Mouse (Mus musculus): Measurements from ENCODE around the gene Pgls. TPM values are rescaled to one million over a fixed set of nuclear protein-coding genes. Genes with fewer than 3 reads are reported as not detected.

Pgls gene
- total RNA-seq, 2 experiments from 2014 or later, result 26.3 to 26.9 TPM

- peak; percentile 81 for DNase-seq
These were observed 22.3 kb upstream of the Pgls start for GRCm38 (mm10) chr8:71569366-71570290.

GRCm38 (mm10) chr8:71570291-71570954 lies 21.6 kb upstream of the Pgls start:
- peak; percentile 86 for DNase-seq

- DNase-seq, result no peak
These were observed 19.9 kb upstream of the Pgls start for GRCm38 (mm10) chr8:71572077-71572476.

- peak; percentile 53 for DNase-seq
These were observed 18.9 kb upstream of the Pgls start for GRCm38 (mm10) chr8:71572847-71573633.

- DNase-seq, result no peak
These were observed 17.6 kb upstream of the Pgls start for GRCm38 (mm10) chr8:71574426-71574825.

- DNase-seq, result no peak
These were observed 17.0 kb upstream of the Pgls start for GRCm38 (mm10) chr8:71575020-71575419.

- DNase-seq, result no peak
These were observed 14.1 kb upstream of the Pgls start for GRCm38 (mm10) chr8:71577856-71578387.

GRCm38 (mm10) chr8:71579009-71579408 lies 13.0 kb upstream of the Pgls start:
- DNase-seq, result no peak

GRCm38 (mm10) chr8:71579476-71579875 lies 12.5 kb upstream of the Pgls start:
- peak; percentile 73 for DNase-seq

- DNase-seq, result no peak
These were observed 11.8 kb upstream of the Pgls start for GRCm38 (mm10) chr8:71580201-71580600.

GRCm38 (mm10) chr8:71586891-71587290 lies 5.1 kb upstream of the Pgls start:
- DNase-seq, result no peak

GRCm38 (mm10) chr8:71588762-71589161 lies 3.2 kb upstream of the Pgls start:
- DNase-seq, result no peak

GRCm38 (mm10) chr8:71591017-71591416 lies 959 bp upstream of the Pgls start:
- no peak for DNase-seq

GRCm38 (mm10) chr8:71592374-71593170 lies 596 bp downstream of the Pgls start:
- DNase-seq, result peak; percentile 83

GRCm38 (mm10) chr8:71593556-71594323 lies 1.8 kb downstream of the Pgls start:
- no peak for DNase-seq

GRCm38 (mm10) chr8:71594324-71594722 lies 2.3 kb downstream of the Pgls start:
- DNase-seq, result no peak

GRCm38 (mm10) chr8:71595862-71596261 lies 3.9 kb downstream of the Pgls start:
- DNase-seq, result peak; percentile 82

GRCm38 (mm10) chr8:71596384-71596783 lies 4.4 kb downstream of the Pgls start:
- no peak for DNase-seq

GRCm38 (mm10) chr8:71596798-71597197 lies 4.8 kb downstream of the Pgls start:
- no peak for DNase-seq

GRCm38 (mm10) chr8:71597451-71597850 lies 5.5 kb downstream of the Pgls start, which contains the start of gene Fam129c:
Gene Fam129c (plus strand): TSS chr8:71597648.
- no peak for DNase-seq

GRCm38 (mm10) chr8:71598375-71598774 lies 6.4 kb downstream of the Pgls start:
- no peak for DNase-seq
